Mouse (Mus musculus) liver, postnatal 0 days (tissue): ENCODE data around the gene Mpp2. TPM values are rescaled to one million over a fixed set of nuclear protein-coding genes. Genes with fewer than 3 reads are reported as not detected.
A peak's percentile ranks its signal among the peaks of the same experiment; 100 is the strongest.

Experiments used
- ATAC-seq: fragments of 200-750 bp; cut with Nextera tagmentation; 2 replicates; pipeline ENCODE4 v1.8.0; 2017; ENCODE audit warnings: mild to moderate bottlenecking, moderate library complexity
- DNase-seq: peaks from one replicate; pipeline ENCODE4 v3.0.0-alpha.2; 2016
- H3K27ac ChIP-seq: fragments of 300-500 bp; sonication (generic); 2 replicates; pipeline ENCODE4 v1.5.1; 2014; ENCODE audit warnings: antibody characterized with exemption, moderate library complexity, mild to moderate bottlenecking, low read depth
- H3K27me3 ChIP-seq: fragments of 300-500 bp; sonication (generic); 2 replicates; pipeline ENCODE4 v1.6.1; 2014; ENCODE audit warnings: low read length, control low read depth, mixed read lengths; ENCODE audit not compliant: insufficient read depth
- H3K36me3 ChIP-seq: fragments of 300-500 bp; sonication (generic); replicated peaks from 2 replicates; pipeline ENCODE4 v1.6.1; 2014; ENCODE audit warnings: mild to moderate bottlenecking, control low read depth, low read length, moderate library complexity, mixed read lengths; ENCODE audit not compliant: insufficient read depth
- H3K4me1 ChIP-seq: fragments of 300-500 bp; sonication (generic); 2 replicates; pipeline ENCODE4 v1.6.1; 2014; ENCODE audit warnings: antibody characterized with exemption, mild to moderate bottlenecking, control low read depth; ENCODE audit not compliant: insufficient read depth
- H3K4me2 ChIP-seq: fragments of 300-500 bp; sonication (generic); 2 replicates; pipeline ENCODE4 v1.6.1; 2014; ENCODE audit warnings: low read depth, mild to moderate bottlenecking, low read length, moderate library complexity, mixed read lengths
- H3K4me3 ChIP-seq: fragments of 300-500 bp; sonication (generic); 2 replicates; pipeline ENCODE4 v1.5.1; 2014; ENCODE audit warnings: low read depth, low read length
- H3K9ac ChIP-seq: fragments of 300-500 bp; sonication (generic); replicated peaks from 2 replicates; pipeline ENCODE4 v1.6.1; 2014; ENCODE audit warnings: mild to moderate bottlenecking, moderate library complexity
- H3K9me3 ChIP-seq: fragments of 300-500 bp; sonication (generic); 2 replicates; pipeline ENCODE4 v1.6.1; 2016; ENCODE audit warnings: mild to moderate bottlenecking, control low read depth, low read length, mixed read lengths
- CTCF ChIP-seq: sonication (generic); IDR thresholded peaks from 2 replicates; pipeline ENCODE4 v1.5.1; 2016; ENCODE audit warnings: antibody characterized with exemption, low read depth
- EP300 ChIP-seq: IDR thresholded peaks from 2 replicates; pipeline ENCODE4 v1.6.1; 2016; ENCODE audit warnings: antibody characterized with exemption, low read depth, mild to moderate bottlenecking
- WGBS: fragments of 180-500 bp; shearing (Covaris S2); extraction: QIAGEN DNeasy Blood & Tissue Kit; methylation state at CpG from one replicate; pipeline ENCODE4 v1.1.7; 2014; ENCODE audit not compliant: insufficient replicate concordance; 5-methylcytosine and 5-hydroxymethylcytosine counted together
- polyA plus RNA-seq: library from polyadenylated mRNA; unstranded; fragments of >200 nt; fragmentation: Nextera tagmentation; extraction: Ambion mirVana; gene quantifications from 2 replicates; pipeline ENCODE4 v1.2.1, GENCODE M21; 2015

The Mpp2 gene
- polyA plus RNA-seq, 1 experiment from 2014 or later: 4.4 TPM

GRCm38 (mm10) chr11:102015472-102015871, 72.8 kb downstream of the Mpp2 start:
- peak; percentile 47; the same call in 1 of the 2 replicates for ATAC-seq
- Histone ChIP-seq H3K36me3 (no peaks in the 10 kb centered on the region), H3K9me3 (no peaks in the 10 kb centered on the region), H3K4me3 (no peak overlapping the region), H3K9ac (no peak overlapping the region), H3K4me2 (no peak overlapping the region), H3K27me3 (no peaks in the 10 kb centered on the region), H3K27ac (no peak overlapping the region), H3K4me1 (no peaks in the 10 kb centered on the region)
- WGBS: 55% methylated on average over 6 of the region's 6 CpGs
- DNase-seq: no peak
- TF ChIP-seq CTCF (no peak), EP300 (no peak)

DNA sequence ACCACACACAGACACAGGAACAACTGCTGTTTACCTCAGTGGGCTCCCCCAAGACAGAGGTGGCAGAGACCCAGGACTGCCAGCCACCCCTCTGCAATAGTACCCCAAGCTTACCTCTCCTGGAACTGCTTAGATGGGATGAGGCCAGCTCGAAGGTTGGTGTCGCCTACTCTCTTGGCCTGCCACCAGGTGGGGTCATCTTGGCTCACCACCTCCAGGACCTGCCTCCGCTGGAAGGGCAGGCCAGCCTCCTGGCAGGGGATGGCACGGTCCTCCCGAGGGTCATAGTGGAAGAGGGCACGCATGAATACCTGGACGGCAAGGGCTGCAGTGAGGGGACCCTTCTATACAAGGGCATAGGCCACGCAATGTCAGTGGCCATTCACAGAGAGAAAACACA, 75.1 kb downstream of the Mpp2 start:
- TF ChIP-seq EP300 (no peak), CTCF (0 out of 2 replicates have a peak, but pooled peaks have one; percentile 5)
- Histone ChIP-seq H3K4me1 (no peaks in the 10 kb centered on the region), H3K27me3 (no peaks in the 10 kb centered on the region), H3K36me3 (no peaks in the 10 kb centered on the region), H3K4me2 (no peak overlapping the region), H3K9ac (no peak overlapping the region), H3K27ac (no peak overlapping the region), H3K4me3 (no peak overlapping the region), H3K9me3 (no peaks in the 10 kb centered on the region)
- 78% methylated on average over 8 of the region's 8 CpGs for WGBS
- no peak for DNase-seq
- no peak for ATAC-seq

- ATAC-seq (no peak), DNase-seq (no peak)
- Histone ChIP-seq H3K36me3 (no peaks in the 10 kb centered on the region), H3K9ac (no peak overlapping the region), H3K27me3 (no peaks in the 10 kb centered on the region), H3K9me3 (no peaks in the 10 kb centered on the region), H3K4me1 (no peaks in the 10 kb centered on the region), H3K4me2 (no peak overlapping the region), H3K27ac (no peak overlapping the region), H3K4me3 (no peak overlapping the region)
- TF ChIP-seq EP300 (no peak), CTCF (no peak)
- WGBS: 78% methylated on average over 8 of the region's 8 CpGs
These were observed 76.8 kb downstream of the Mpp2 start for GRCm38 (mm10) chr11:102011510-102011909.

DNA sequence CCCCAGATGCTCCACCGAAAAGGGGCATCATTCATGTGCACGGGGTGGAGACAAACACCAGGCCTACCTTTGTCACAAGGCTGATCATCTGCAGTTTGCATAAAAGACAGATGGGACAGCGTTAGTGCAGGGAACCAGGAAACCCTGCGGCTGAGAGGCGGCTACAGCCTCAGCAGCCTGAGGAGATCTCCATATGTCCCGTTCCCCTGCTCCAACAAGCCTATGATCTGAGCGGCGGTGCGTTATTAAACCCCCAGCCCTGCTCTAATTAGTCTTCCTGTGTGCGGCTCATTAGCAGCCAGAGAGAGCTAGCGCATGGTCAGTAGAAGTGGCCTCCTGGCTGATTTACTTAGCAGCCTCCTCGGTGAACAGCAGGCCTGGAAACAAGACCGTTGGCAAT, 78.2 kb downstream of the Mpp2 start:
- WGBS: 81% methylated on average over 13 of the region's 13 CpGs
- Histone ChIP-seq H3K4me2 (no peak overlapping the region), H3K36me3 (no peaks in the 10 kb centered on the region), H3K27ac (no peak overlapping the region), H3K4me3 (no peak overlapping the region), H3K9me3 (no peaks in the 10 kb centered on the region), H3K9ac (no peak overlapping the region), H3K27me3 (no peaks in the 10 kb centered on the region), H3K4me1 (no peaks in the 10 kb centered on the region)
- DNase-seq (no peak), ATAC-seq (no peak)
- no peak for TF ChIP-seq EP300
- no peak for TF ChIP-seq CTCF

- WGBS: 64% methylated on average over 15 of the region's 15 CpGs
- ATAC-seq (peak; percentile 27; the same call in 1 of the 2 replicates), DNase-seq (no peak)
- H3K27ac ChIP-seq: no peak overlapping the region
- no peaks in the 10 kb centered on the region for H3K9me3 ChIP-seq
- no peak overlapping the region for H3K9ac ChIP-seq
- TF ChIP-seq CTCF: no peak
- peak; percentile 63 for TF ChIP-seq EP300
- H3K4me1 ChIP-seq: no peaks in the 10 kb centered on the region
- no peaks in the 10 kb centered on the region for H3K36me3 ChIP-seq
- no peak overlapping the region for H3K4me2 ChIP-seq
- no peaks in the 10 kb centered on the region for H3K27me3 ChIP-seq
- no peak overlapping the region for H3K4me3 ChIP-seq
These were observed 79.2 kb downstream of the Mpp2 start for GRCm38 (mm10) chr11:102008954-102009637.

DNA sequence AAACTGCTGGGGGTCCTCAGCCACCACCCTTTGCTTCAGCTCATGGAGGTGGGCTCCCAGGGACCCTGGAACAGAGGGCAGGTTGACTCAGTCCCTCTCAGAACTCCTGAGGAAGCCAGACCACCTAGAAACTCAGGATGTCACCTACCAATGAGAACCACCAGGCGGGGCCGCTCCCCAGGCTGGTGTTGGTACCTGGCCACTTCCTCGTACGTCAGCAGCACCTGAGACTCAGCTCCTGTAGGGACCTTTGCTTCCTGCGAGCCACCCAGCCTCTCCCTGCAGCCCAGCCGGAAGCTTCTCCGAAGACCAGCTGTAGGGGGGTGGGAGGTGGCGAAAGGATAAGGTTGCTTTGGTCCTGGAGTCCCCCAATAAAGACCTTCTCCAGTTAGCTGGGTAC, 79.9 kb downstream of the Mpp2 start:
- TF ChIP-seq EP300: no peak
- TF ChIP-seq CTCF: no peak
- H3K9ac ChIP-seq: no peak overlapping the region
- H3K4me1 ChIP-seq: no peaks in the 10 kb centered on the region
- no peaks in the 10 kb centered on the region for H3K36me3 ChIP-seq
- no peak overlapping the region for H3K4me3 ChIP-seq
- H3K27me3 ChIP-seq: no peaks in the 10 kb centered on the region
- no peaks in the 10 kb centered on the region for H3K9me3 ChIP-seq
- no peak for ATAC-seq
- no peak for DNase-seq
- H3K27ac ChIP-seq: no peak overlapping the region
- WGBS: 83% methylated on average over 8 of the region's 8 CpGs
- no peak overlapping the region for H3K4me2 ChIP-seq

Other genes starting within 250 kb of the Mpp2 start
- gene Meox1, start 194.1 kb downstream of the Mpp2 start, polyA plus RNA-seq: 0.05 and 0.11 TPM in 2 replicates
- gene Sost, start 121.5 kb downstream of the Mpp2 start, polyA plus RNA-seq: not detected in 2 replicates
- gene Cfap97d1, start 104.2 kb downstream of the Mpp2 start, polyA plus RNA-seq: 0.19 TPM in 1 of 2 replicates, not detected in the other
- 18.4 and 22.7 TPM in 2 replicates for gene Dusp3, start 101.5 kb downstream of the Mpp2 start, polyA plus RNA-seq
- 0.56 and 0.72 TPM in 2 replicates for gene Mpp3, start 60.1 kb downstream of the Mpp2 start, polyA plus RNA-seq
- 1.8 and 2.3 TPM in 2 replicates for gene Cd300lg, start 47.0 kb downstream of the Mpp2 start, polyA plus RNA-seq
- gene Ppy, start 12.8 kb upstream of the Mpp2 start, polyA plus RNA-seq: 0.72 TPM in 1 of 2 replicates, not detected in the other
- 1.8 TPM in 1 of 2 replicates, not detected in the other for gene Pyy, start 19.3 kb upstream of the Mpp2 start, polyA plus RNA-seq
- 18.5 and 25.1 TPM in 2 replicates for gene Nags, start 57.0 kb upstream of the Mpp2 start, polyA plus RNA-seq
- gene Tmem101, start 67.9 kb upstream of the Mpp2 start, polyA plus RNA-seq: 5.8 and 6.4 TPM in 2 replicates
- gene Lsm12, start 96.8 kb upstream of the Mpp2 start, polyA plus RNA-seq: 52.2 and 55.0 TPM in 2 replicates
- 6.7 and 6.8 TPM in 2 replicates for gene G6pc3, start 101.1 kb upstream of the Mpp2 start, polyA plus RNA-seq
- gene Hdac5, start 141.7 kb upstream of the Mpp2 start, polyA plus RNA-seq: 17.7 and 17.8 TPM in 2 replicates
- 4.7 and 4.9 TPM in 2 replicates for gene BC030867, start 160.4 kb upstream of the Mpp2 start, polyA plus RNA-seq
- not detected in 2 replicates for gene Asb16, start 180.2 kb upstream of the Mpp2 start, polyA plus RNA-seq
- 19.4 and 20.8 TPM in 2 replicates for gene Tmub2, start 196.4 kb upstream of the Mpp2 start, polyA plus RNA-seq
- 4.5 and 4.6 TPM in 2 replicates for gene Atxn7l3, start 208.1 kb upstream of the Mpp2 start, polyA plus RNA-seq
- gene Ubtf, start 231.2 kb upstream of the Mpp2 start, polyA plus RNA-seq: 32.4 and 32.5 TPM in 2 replicates